In the genomic region with DNA sequence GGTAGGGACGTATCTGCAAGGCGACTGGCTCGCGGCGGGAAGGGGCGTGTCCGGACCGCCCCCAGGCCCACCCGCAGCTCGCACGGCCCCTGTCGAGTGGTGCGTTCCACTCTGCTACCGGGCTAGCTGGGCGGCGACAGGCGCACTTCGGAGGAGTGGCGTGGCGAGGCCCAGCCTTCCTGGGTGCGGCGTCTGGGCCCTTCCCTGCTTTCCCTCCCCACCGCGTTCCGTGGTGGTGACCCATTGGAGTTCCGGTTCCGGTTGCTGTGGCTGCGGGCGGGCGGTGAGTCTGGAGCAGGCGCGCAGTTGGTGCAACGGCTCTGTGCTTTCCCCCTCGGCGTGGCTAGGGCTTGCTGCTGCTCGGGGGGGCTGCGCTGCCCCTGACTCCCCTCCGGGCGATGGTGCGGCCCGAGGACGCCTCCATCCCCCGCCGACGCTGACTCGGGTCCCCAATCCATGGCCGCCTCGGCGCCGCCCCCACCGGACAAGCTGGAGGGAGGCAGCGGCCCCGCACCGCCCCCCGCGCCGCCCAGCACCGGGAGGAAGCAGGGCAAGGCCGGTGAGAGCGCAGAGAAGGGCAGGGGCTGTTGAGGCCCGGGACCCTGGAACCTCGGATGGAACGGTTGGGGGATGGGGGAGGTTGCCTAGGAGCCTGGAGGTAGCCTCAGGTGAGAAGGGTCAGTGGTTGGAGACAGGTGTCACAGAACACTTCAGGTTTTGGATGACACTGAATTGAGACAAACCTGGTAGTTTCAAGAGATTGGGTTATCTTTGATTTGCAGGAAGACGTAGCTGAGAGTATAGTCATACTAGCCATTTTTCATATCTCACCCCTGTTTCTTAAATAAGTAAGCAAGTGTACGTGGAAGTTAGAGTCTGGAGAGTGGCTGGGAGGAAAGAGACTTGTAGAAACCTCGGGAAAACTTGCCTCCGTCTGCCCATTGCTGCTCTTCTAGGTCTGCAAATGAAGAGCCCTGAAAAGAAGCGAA, we compare ENCODE assay signal across 7 mouse cellular contexts. TPM values are rescaled to one million over a fixed set of nuclear protein-coding genes. Genes with fewer than 3 reads are reported as not detected.
DNase-seq lines count a peak whose midpoint lies in the region; ATAC-seq lines count a peak whose summit lies in the region.

A gene (plus strand): TSS at position 44 of the 989 bp plus-strand sequence.

- H3K36me3 ChIP-seq in embryonic facial prominence, embryonic 12.5 days, result peaks cover 53% of the 10 kb centered on the region
- peaks cover 63% of the 10 kb centered on the region for H3K36me3 ChIP-seq in limb, embryonic 13.5 days
- H3K36me3 ChIP-seq in midbrain, embryonic 16.5 days (ENCODE audit: control insufficient read depth, insufficient read depth, low read length), result peaks cover 23% of the 10 kb centered on the region

- H3K4me1 ChIP-seq in embryonic facial prominence, embryonic 12.5 days, result peaks cover 10% of the 10 kb centered on the region
- peaks cover 28% of the 10 kb centered on the region for H3K4me1 ChIP-seq in limb, embryonic 13.5 days
- peaks cover 18% of the 10 kb centered on the region for H3K4me1 ChIP-seq in midbrain, embryonic 16.5 days (ENCODE audit: control insufficient read depth, insufficient read depth, low read length)

- H3K27me3 ChIP-seq in embryonic facial prominence, embryonic 12.5 days, result no peaks in the 10 kb centered on the region
- no peaks in the 10 kb centered on the region for H3K27me3 ChIP-seq in limb, embryonic 13.5 days
- no peaks in the 10 kb centered on the region for H3K27me3 ChIP-seq in midbrain, embryonic 16.5 days (ENCODE audit: control insufficient read depth, insufficient read depth, low read depth, low read length)

- peak; percentile 98 for ATAC-seq in embryonic facial prominence, embryonic 12.5 days (ENCODE audit: insufficient number of reproducible peaks, insufficient read depth, low FRiP score, low TSS enrichment)
- ATAC-seq in limb, embryonic 13.5 days (ENCODE audit: low FRiP score, low read depth), result peak; percentile 98
- peak; percentile 98 for ATAC-seq in midbrain, embryonic 16.5 days

- WGBS in embryonic facial prominence, embryonic 12.5 days, result 3% methylated on average over 65 of the region's 68 CpGs
- WGBS in limb, embryonic 13.5 days, result 2% methylated on average over 68 of the region's 68 CpGs
- 2% methylated on average over 56 of the region's 68 CpGs for WGBS in midbrain, embryonic 16.5 days

- peak within 1 kb of the TSS; percentile 93 for H3K9ac ChIP-seq in embryonic facial prominence, embryonic 12.5 days
- peak within 1 kb of the TSS; percentile 99 for H3K9ac ChIP-seq in limb, embryonic 13.5 days
- H3K9ac ChIP-seq in midbrain, embryonic 16.5 days (ENCODE audit: low read depth, low read length), result peak within 1 kb of the TSS; percentile 99

- H3K27ac ChIP-seq in embryonic facial prominence, embryonic 12.5 days, result peak within 1 kb of the TSS; percentile 89
- H3K27ac ChIP-seq in limb, embryonic 13.5 days, result peak within 1 kb of the TSS; percentile 91
- H3K27ac ChIP-seq in midbrain, embryonic 16.5 days (ENCODE audit: low read length), result peak within 1 kb of the TSS; percentile 89

- peak within 1 kb of the TSS; percentile 91 for H3K4me3 ChIP-seq in embryonic facial prominence, embryonic 12.5 days
- peak within 1 kb of the TSS; percentile 100 for H3K4me3 ChIP-seq in limb, embryonic 13.5 days
- peak within 1 kb of the TSS; percentile 100 for H3K4me3 ChIP-seq in midbrain, embryonic 16.5 days (ENCODE audit: low read depth, low read length)

- H3K4me2 ChIP-seq in embryonic facial prominence, embryonic 12.5 days (replicated peaks), result peak within 1 kb of the TSS; percentile 76
- peak within 1 kb of the TSS; percentile 85 for H3K4me2 ChIP-seq in limb, embryonic 13.5 days (replicated peaks)
- peak within 1 kb of the TSS; percentile 70 for H3K4me2 ChIP-seq in midbrain, embryonic 16.5 days (ENCODE audit: low read length)

- peak; percentile 96 for DNase-seq in adrenal gland, postnatal 25 days
- peak; percentile 94 to 98 for DNase-seq in heart, adult 18-20 months
- peak; percentile 96 for DNase-seq in kidney, adult 8-10 months
- DNase-seq in spleen, postnatal 10 days (ENCODE audit: low spot score in 2 of 2), result peak; percentile 78 to 90

- no peaks in the 10 kb centered on the region for H3K9me3 ChIP-seq in embryonic facial prominence, embryonic 12.5 days
- H3K9me3 ChIP-seq in limb, embryonic 13.5 days, result no peaks in the 10 kb centered on the region
- no peaks in the 10 kb centered on the region for H3K9me3 ChIP-seq in midbrain, embryonic 16.5 days (replicated peaks; ENCODE audit: control insufficient read depth, low read length, poor library complexity, severe bottlenecking)

RNA-seq across cellular contexts. Expression of the gene that starts here (rescaled TPM):
- total RNA-seq in adrenal gland, postnatal 25 days (2021), result 38.6 and 46.8 TPM in 2 replicates
- 67.3 and 67.9 TPM in 2 replicates for polyA plus RNA-seq in embryonic facial prominence, embryonic 12.5 days (2016; fragmentation: Nextera tagmentation; extraction: Ambion mirVana)
- total RNA-seq in heart, adult 18-20 months (2021), result 10 to 100 TPM; 15.3 to 17.0 TPM
- polyA plus RNA-seq in limb, embryonic 13.5 days (2015; fragmentation: Nextera tagmentation; extraction: Ambion mirVana), result 49.7 and 50.3 TPM in 2 replicates
- 47.6 and 48.7 TPM in 2 replicates for polyA plus RNA-seq in midbrain, embryonic 16.5 days (2015; fragmentation: Nextera tagmentation; extraction: Ambion mirVana)

Comparison
In these comparisons a context has a peak if more than half of its experiments do, and no peak if none do; other contexts are left out.
1. Peak in every context shown above with its lines: DNase-seq, ATAC-seq, H3K4me3 ChIP-seq and H3K27ac ChIP-seq.